Mouse (Mus musculus) heart, embryonic 15.5 days (tissue): Measurements from ENCODE around the gene Tcf12. TPM values are rescaled to one million over a fixed set of nuclear protein-coding genes. Genes with fewer than 3 reads are reported as not detected.
A peak's percentile ranks its signal among the peaks of the same experiment; 100 is the strongest.

Experiments
- ATAC-seq: fragments of 200-750 bp; cut with Nextera tagmentation; replicated peaks from 2 replicates; pipeline ENCODE4 v1.8.0; 2017; ENCODE audit warnings: low read depth, moderate TSS enrichment; ENCODE audit not compliant: insufficient number of reproducible peaks, insufficient read depth, low FRiP score
- H3K27ac ChIP-seq: fragments of 300-500 bp; sonication (generic); 2 replicates; pipeline ENCODE4 v1.5.1; 2015; ENCODE audit warnings: mild to moderate bottlenecking, inconsistent platforms
- H3K27me3 ChIP-seq: fragments of 300-500 bp; sonication (generic); 2 replicates; pipeline ENCODE4 v1.6.1; 2015; ENCODE audit warnings: inconsistent platforms
- H3K36me3 ChIP-seq: fragments of 300-500 bp; sonication (generic); 2 replicates; pipeline ENCODE4 v1.6.1; 2015; ENCODE audit warnings: mild to moderate bottlenecking, inconsistent platforms
- H3K4me1 ChIP-seq: fragments of 300-500 bp; sonication (generic); replicated peaks from 2 replicates; pipeline ENCODE4 v1.6.1; 2015; ENCODE audit warnings: inconsistent platforms
- H3K4me2 ChIP-seq: fragments of 300-500 bp; sonication (generic); 2 replicates; pipeline ENCODE4 v1.6.1; 2015; ENCODE audit warnings: inconsistent platforms, mild to moderate bottlenecking, moderate library complexity
- H3K4me3 ChIP-seq: fragments of 300-500 bp; sonication (generic); 2 replicates; pipeline ENCODE4 v1.5.1; 2015; ENCODE audit warnings: mild to moderate bottlenecking, inconsistent platforms
- H3K9ac ChIP-seq: fragments of 300-500 bp; sonication (generic); 2 replicates; pipeline ENCODE4 v1.6.1; 2015; ENCODE audit warnings: mild to moderate bottlenecking, inconsistent platforms
- H3K9me3 ChIP-seq: fragments of 300-500 bp; sonication (generic); replicated peaks from 2 replicates; pipeline ENCODE4 v1.6.1; 2016; ENCODE audit warnings: inconsistent platforms
- WGBS: fragments of 180-500 bp; shearing (Covaris S2); methylation state at CpG from one replicate; pipeline ENCODE4 v1.1.7; 2015; ENCODE audit warnings: mixed read lengths; 5-methylcytosine and 5-hydroxymethylcytosine counted together
- polyA plus RNA-seq: library from polyadenylated mRNA; unstranded; fragments of >200 nt; fragmentation: Nextera tagmentation; extraction: Ambion mirVana; gene quantifications from 2 replicates; pipeline ENCODE4 v1.2.1, GENCODE M21; 2015

Gene Tcf12
- polyA plus RNA-seq, result 29.4 and 34.2 TPM in 2 replicates

DNA sequence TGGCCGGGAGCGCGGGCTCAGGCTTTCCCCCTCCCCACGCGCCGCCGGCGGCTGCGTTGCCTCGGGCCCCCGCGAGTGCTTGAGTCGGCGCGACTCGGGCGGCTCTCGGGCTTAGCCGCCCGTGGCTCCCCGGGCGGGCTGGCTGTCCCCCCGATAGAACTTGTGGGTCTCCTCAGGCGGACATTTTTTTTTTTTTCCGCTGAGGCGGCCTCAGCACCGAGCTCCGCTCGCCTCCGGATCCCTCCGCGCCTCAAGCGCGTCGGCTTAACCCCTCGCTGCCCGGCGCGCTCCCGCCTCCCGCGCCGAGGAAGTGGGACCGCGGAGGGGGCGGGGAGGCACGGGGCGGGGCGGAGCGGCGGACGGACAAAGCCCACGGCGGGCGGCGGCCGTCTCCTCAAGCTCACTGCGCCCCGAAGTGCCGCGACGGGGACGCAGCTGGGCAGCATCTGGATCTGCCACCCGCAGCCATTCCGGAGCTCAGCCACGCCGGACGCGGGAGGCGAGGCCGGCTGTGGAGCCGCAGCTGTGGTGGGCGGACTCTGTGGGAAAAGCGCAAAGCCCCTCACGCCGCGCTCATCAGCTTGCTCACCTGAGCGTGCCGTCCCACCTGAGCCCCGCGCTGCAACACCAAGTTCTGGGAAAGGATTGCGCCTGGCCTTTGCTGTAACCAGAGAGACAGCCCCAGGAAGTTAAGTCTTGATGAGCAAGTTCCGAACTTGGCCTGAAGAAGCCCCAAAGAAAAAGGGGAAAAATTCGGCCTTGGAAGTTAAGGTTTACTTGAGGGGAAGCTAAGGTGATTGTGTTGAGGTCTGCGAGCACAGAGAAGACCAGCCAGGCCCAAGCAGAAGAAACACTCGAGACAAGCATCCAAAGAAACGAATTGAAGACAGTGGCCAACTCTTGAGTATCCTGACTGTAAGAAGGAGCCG lies at the start of gene Tcf12:
Tcf12 (minus strand) TSS at position 250 of the 929 bp plus-strand sequence.
- Histone ChIP-seq H3K36me3 (0 out of 2 replicates have a peak, but pooled peaks cover under 1% of the 10 kb centered on the region), H3K27me3 (no peaks in the 10 kb centered on the region), H3K4me1 (peaks cover 14% of the 10 kb centered on the region), H3K4me3 (peak within 1 kb of the TSS; percentile 88), H3K9ac (peak within 1 kb of the TSS; percentile 98), H3K27ac (peak within 1 kb of the TSS; percentile 94), H3K9me3 (no peaks in the 10 kb centered on the region), H3K4me2 (peak within 1 kb of the TSS; percentile 89)
- 1% methylated on average over 88 of the region's 88 CpGs for WGBS
- ATAC-seq, result peak; percentile 83

DNA sequence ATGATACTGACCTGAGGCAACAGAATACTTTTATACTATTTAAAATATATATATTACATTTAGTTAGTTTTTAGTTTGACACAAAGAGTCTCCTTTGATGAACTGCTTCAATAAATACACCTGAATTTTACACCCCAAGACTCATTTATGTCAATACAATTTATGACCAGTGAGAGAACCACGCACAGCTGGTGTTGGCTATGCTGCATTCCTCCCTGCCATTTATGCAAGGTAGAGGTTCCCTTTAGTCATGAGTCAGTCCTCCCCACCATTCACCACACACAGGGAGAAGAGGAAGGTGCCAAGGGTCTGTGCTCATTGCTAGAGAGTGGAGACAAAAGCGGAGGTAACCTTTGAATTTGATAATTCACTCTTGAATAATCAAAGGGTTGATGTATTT lies 46.7 kb upstream of the Tcf12 start:
- no peak for ATAC-seq
- H3K27me3 ChIP-seq, result no peaks in the 10 kb centered on the region

DNA sequence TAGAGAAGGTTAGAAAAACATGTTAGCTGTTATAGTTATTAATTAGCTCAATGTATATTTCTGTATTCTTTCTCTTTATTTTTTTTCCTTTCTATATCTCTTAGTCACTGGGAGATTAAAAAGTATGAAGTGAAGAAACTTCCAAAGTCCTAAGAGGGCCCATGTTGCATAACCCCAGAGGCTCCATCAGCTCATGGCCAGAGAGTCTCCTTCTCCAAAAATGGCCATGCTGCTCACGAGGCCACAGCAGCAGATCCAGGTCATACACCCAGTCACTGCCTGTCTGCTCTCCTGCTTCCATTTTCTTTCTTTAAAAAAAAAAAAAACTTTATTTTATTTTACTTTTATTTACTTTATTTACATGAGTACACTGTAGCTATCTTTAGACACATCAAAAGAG lies 45.4 kb upstream of the Tcf12 start:
- Histone ChIP-seq H3K36me3 (no peaks in the 10 kb centered on the region), H3K4me3 (no peak overlapping the region), H3K9ac (no peak overlapping the region), H3K27ac (no peak overlapping the region), H3K9me3 (no peaks in the 10 kb centered on the region), H3K4me1 (0 out of 2 replicates have a peak, but pooled peaks cover 2% of the 10 kb centered on the region), H3K27me3 (no peaks in the 10 kb centered on the region), H3K4me2 (no peak overlapping the region)
- no peak for ATAC-seq
- WGBS, result 80% methylated on average over 1 of the region's 1 CpGs

More for the DNA sequence above, 46.7 kb upstream of the Tcf12 start:
- H3K4me2 ChIP-seq, result no peak overlapping the region
- no peak overlapping the region for H3K4me3 ChIP-seq
- no peak overlapping the region for H3K27ac ChIP-seq
- whole genome bisulfite sequencing, result 78% methylated on average over 2 of the region's 2 CpGs
- H3K36me3 ChIP-seq, result no peaks in the 10 kb centered on the region
- no peak overlapping the region for H3K9ac ChIP-seq
- 0 out of 2 replicates have a peak, but pooled peaks cover 2% of the 10 kb centered on the region for H3K4me1 ChIP-seq
- no peaks in the 10 kb centered on the region for H3K9me3 ChIP-seq

DNA sequence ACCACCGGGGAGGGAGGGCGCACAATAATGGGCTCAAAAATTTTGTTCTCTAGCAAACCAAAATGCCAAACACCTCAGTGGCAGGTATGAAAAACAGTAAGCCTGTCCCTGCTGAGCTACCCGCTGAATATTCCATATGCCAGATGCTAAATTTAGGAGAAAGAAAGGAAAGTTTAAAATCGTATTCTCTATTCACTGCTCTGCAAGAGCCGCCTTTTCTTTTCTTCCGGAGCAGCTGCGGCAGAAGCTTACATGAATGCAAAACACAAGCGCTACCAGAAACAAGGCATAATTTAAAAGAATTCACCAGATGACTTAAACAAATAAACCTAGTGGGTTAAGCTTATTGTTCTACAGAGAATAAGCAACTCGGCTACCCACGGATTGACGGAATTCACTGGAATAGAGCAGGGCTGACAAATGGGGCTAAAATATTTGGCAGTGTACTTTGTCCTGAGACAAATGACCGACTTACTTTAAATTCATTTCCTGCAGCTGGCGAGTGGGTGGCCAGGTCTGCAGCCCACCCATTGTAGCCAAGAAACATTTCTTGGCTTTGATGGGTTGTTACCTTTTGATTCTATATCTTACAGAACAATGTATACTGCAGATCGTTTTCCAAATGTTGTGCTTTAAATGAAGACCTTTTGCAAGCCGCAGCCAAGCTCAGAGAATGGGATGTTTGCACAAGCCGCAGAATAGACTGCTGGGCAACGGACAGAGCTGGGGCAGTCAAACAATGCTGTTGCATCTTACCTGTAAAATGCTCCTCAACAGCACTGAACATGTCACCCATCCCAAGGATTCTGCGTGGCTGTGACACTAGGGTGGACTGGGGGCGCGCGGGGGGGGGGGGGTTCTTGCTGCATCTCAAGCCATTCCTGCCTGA lies 43.8 kb upstream of the Tcf12 start:
- Histone ChIP-seq H3K4me1 (0 out of 2 replicates have a peak, but pooled peaks cover 2% of the 10 kb centered on the region), H3K36me3 (no peaks in the 10 kb centered on the region), H3K4me3 (peak overlapping the region; percentile 31), H3K27me3 (no peaks in the 10 kb centered on the region), H3K9ac (no peak overlapping the region), H3K4me2 (peak overlapping the region; percentile 55), H3K27ac (no peak overlapping the region), H3K9me3 (no peaks in the 10 kb centered on the region)
- no peak for ATAC-seq
- WGBS, result 37% methylated on average over 21 of the region's 21 CpGs

DNA sequence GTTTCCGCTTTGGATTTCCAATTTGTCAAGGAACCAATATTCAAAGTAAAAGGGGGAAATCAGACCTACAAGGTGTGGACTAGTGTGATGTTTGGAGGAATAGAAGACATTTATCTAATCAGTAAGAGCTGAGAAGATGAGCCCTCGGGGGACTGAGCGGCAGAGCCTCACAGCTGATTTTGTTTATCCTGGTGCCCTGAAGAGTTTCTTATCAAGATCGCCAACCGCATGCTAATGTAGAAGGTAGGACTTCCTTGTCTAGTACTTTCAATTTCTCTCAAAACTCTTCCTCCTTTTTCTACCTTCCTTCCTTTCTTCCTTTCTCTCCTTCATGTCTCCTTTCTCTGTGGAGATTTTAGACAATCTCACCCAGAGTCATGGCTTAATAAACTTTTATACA lies 32.5 kb upstream of the Tcf12 start:
- no peaks in the 10 kb centered on the region for H3K4me1 ChIP-seq
- no peaks in the 10 kb centered on the region for H3K27me3 ChIP-seq
- WGBS, result 49% methylated on average over 5 of the region's 5 CpGs
- ATAC-seq, result no peak
- H3K27ac ChIP-seq, result no peak overlapping the region
- H3K9me3 ChIP-seq, result no peaks in the 10 kb centered on the region
- H3K36me3 ChIP-seq, result no peaks in the 10 kb centered on the region
- no peak overlapping the region for H3K4me2 ChIP-seq
- no peak overlapping the region for H3K9ac ChIP-seq
- no peak overlapping the region for H3K4me3 ChIP-seq

DNA sequence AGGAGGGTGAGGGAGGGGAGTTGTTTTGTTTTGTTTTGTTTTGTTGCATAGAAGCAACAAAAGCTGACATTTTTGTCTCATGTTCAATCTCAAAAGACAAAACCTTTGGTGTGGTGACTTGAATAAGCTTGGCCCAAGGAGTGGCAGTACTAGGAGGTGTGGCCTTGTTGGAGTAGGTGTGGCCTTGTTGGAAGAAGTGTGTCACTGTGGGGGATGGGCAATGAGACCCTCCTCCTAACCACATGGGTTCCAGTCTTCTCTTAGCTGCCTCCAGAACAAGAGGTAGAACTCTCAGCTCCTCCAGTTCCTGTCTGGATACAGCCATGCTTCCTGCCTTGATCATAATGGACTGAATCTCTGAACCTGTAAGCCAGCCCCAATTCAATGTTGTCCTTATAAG lies 26.2 kb upstream of the Tcf12 start:
- H3K27me3 ChIP-seq, result no peaks in the 10 kb centered on the region
- no peak overlapping the region for H3K4me3 ChIP-seq
- H3K4me1 ChIP-seq, result peaks cover 6% of the 10 kb centered on the region
- no peak for ATAC-seq
- H3K36me3 ChIP-seq, result no peaks in the 10 kb centered on the region
- no peak overlapping the region for H3K4me2 ChIP-seq
- no peak overlapping the region for H3K9ac ChIP-seq
- no peaks in the 10 kb centered on the region for H3K9me3 ChIP-seq
- no peak overlapping the region for H3K27ac ChIP-seq

DNA sequence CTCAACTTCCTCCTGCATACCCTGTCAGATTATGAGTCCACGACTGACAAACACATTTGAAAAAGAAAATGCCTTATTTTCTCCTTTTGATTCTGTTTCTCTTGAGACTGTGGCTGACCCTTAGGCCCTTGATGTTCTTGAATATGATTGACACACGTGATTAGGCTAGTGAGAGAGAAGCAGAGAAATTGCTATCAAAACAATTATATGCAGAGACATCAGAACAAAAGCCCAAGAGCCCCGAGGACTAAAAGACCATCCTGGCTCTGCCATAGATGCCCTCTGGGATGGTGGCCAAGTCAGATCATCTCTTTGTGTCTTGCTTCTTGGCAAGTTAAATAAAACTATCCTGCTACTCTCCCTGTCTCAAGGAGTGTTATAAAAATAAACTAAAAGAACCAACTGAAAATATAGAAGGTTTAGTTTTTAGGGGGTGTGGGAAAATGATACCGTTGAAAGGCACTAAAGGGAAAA lies 22.1 kb upstream of the Tcf12 start:
- peaks cover 13% of the 10 kb centered on the region for H3K4me1 ChIP-seq
- ATAC-seq, result no peak
- H3K27me3 ChIP-seq, result no peaks in the 10 kb centered on the region
- peak overlapping the region; percentile 96 for H3K27ac ChIP-seq
- peak overlapping the region; percentile 68 for H3K4me3 ChIP-seq
- no peaks in the 10 kb centered on the region for H3K36me3 ChIP-seq
- H3K4me2 ChIP-seq, result peak overlapping the region; percentile 89
- 43% methylated on average over 4 of the region's 4 CpGs for WGBS
- H3K9ac ChIP-seq, result peak overlapping the region; percentile 78
- H3K9me3 ChIP-seq, result no peaks in the 10 kb centered on the region

DNA sequence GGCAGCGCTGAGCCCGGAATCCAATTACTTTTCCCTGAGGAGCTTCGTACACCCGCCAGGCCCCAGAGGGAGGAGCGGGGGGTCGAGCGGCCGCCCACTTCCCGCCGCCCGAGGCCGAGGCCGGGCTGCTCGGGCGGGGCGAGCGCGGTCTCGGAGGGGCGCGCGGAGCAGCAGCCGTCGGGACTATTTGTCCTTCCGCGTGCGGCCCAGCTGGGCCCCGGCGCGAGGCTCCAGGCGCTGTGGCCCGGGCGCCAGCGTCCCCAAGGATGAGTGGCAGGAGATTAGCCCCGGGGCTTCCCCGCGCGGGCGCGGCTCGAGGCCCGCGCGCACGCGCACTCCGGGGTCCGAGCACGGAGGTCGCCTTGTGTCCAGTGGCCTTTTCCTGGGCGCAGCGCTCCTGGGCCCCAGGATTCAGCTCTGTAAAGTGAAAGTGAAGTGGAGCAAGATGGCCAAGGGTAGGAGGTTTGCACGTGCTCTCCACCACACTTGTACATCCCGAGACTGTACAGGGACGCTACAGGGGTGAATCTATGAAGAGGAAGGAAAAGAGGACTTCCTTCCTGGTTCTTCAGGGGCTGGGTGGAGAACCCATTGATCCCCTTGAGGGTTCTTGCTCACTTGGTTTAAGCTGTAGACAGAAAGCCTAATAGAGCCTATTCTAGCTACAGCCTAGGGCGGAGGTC lies 21.6 kb upstream of the Tcf12 start:
- no peaks in the 10 kb centered on the region for H3K36me3 ChIP-seq
- ATAC-seq, result peak; percentile 94
- WGBS, result 1% methylated on average over 56 of the region's 56 CpGs
- peak overlapping the region; percentile 89 for H3K4me2 ChIP-seq
- H3K4me1 ChIP-seq, result peaks cover 13% of the 10 kb centered on the region
- no peaks in the 10 kb centered on the region for H3K9me3 ChIP-seq
- peak overlapping the region; percentile 68 for H3K4me3 ChIP-seq
- no peaks in the 10 kb centered on the region for H3K27me3 ChIP-seq
- H3K9ac ChIP-seq, result peak overlapping the region; percentile 78
- H3K27ac ChIP-seq, result peak overlapping the region; percentile 96

DNA sequence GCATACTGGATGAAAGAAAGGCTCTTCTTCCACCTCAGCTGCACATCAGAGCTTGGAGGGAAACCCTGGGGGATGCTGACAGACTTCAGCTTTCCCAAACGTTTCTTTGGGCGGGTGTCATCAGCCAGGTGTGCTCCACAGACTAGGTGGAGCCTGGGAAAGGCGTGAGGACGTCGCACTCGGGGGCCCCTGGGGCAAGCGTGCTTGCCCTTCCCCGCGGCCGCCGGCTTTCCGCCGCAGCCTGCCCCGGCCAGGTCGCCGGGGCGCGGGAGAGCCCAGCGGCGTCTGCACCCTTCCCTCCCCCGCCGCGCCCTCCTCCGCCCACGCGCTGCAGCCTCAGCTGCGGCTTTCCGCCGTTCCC lies 21.0 kb upstream of the Tcf12 start:
- Histone ChIP-seq H3K27ac (peak overlapping the region; percentile 96), H3K4me1 (peaks cover 13% of the 10 kb centered on the region), H3K27me3 (no peaks in the 10 kb centered on the region), H3K4me3 (peak overlapping the region; percentile 68), H3K9me3 (no peaks in the 10 kb centered on the region), H3K4me2 (peak overlapping the region; percentile 89), H3K36me3 (no peaks in the 10 kb centered on the region), H3K9ac (peak overlapping the region; percentile 78)
- ATAC-seq, result no peak
- 0% methylated on average over 29 of the region's 29 CpGs for WGBS

DNA sequence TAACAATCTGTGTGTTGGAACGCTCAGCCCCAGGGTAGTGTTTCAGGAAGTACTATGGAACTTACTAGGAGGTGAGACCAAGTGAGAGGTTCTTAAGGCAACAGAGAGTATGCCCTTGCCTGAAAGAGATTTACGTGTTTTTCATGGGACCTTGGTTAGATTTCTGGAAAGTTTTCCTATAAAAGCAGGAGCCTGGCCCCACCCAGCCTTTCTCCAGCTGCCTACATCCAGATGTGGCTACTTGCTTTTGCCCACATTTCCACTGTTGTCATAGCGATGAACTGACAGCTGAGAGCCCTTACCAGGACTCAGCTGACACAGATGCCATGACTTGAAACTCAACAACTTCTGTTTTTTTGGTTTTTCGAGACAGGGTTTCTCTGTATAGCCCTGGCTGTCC lies 18.2 kb upstream of the Tcf12 start:
- Histone ChIP-seq H3K9me3 (no peaks in the 10 kb centered on the region), H3K4me3 (no peak overlapping the region), H3K36me3 (no peaks in the 10 kb centered on the region), H3K9ac (no peak overlapping the region), H3K4me1 (peaks cover 13% of the 10 kb centered on the region), H3K27me3 (no peaks in the 10 kb centered on the region), H3K4me2 (no peak overlapping the region), H3K27ac (no peak overlapping the region)
- no peak for ATAC-seq
- 81% methylated on average over 4 of the region's 4 CpGs for WGBS

DNA sequence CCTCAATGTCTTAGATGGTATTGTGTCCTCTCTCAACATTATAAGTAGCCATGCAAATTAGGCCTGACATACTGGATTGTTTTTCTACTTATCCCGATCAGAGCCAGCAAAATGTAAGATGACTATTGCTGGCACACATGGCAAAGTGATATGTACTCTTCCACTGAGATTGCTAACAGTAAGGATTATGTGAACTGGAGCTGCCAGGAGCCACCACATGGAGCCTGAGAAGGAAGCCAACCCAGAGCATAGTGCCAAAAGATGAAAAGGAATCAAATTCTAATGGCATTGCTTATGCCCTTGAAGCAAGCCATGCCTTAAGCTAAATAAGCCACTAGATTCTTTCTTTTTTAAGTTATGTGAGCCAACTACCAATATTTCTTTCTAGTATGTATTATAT lies 13.8 kb upstream of the Tcf12 start:
- Histone ChIP-seq H3K4me3 (no peak overlapping the region), H3K9me3 (no peaks in the 10 kb centered on the region), H3K27me3 (no peaks in the 10 kb centered on the region), H3K4me2 (no peak overlapping the region), H3K36me3 (no peaks in the 10 kb centered on the region), H3K9ac (no peak overlapping the region), H3K27ac (no peak overlapping the region), H3K4me1 (peaks cover 2% of the 10 kb centered on the region; the same call in 1 of the 2 replicates)
- 84% methylated on average over 1 of the region's 1 CpGs for WGBS
- ATAC-seq, result no peak
